Mouse (Mus musculus): ENCODE measurements around the gene Tedc2. TPM values are rescaled to one million over a fixed set of nuclear protein-coding genes. Genes with fewer than 3 reads are reported as not detected.

The Tedc2 gene
- total RNA-seq (2021) = 8.9 and 10.1 TPM in 2 replicates
- long read RNA-seq, transcript Tedc2-201 (10 exons, 2,166 nt) = major isoform, 11 of 44 reads
- long read RNA-seq, partial matches to known transcripts = 12 of 44 reads
- long read RNA-seq, other reads (novel, unspliced or antisense) = 18 of 44 reads

GRCm38 (mm10) chr17:24220435-24221411 is at the start of gene Tedc2:
Gene Tedc2 (minus strand): TSS chr17:24220851.
- DNase-seq = peak; percentile 91

GRCm38 (mm10) chr17:24267133-24267532 is 46.5 kb upstream of the Tedc2 start:
- no peak for DNase-seq

- DNase-seq = no peak
Measured at GRCm38 (mm10) chr17:24264766-24265165, 44.1 kb upstream of the Tedc2 start.

- DNase-seq = no peak
Measured at GRCm38 (mm10) chr17:24260516-24260915, 39.9 kb upstream of the Tedc2 start.

- DNase-seq = no peak
Measured at GRCm38 (mm10) chr17:24259702-24260101, 39.1 kb upstream of the Tedc2 start.

GRCm38 (mm10) chr17:24258981-24259380 is 38.3 kb upstream of the Tedc2 start:
- DNase-seq = no peak

- DNase-seq = no peak
Measured at GRCm38 (mm10) chr17:24252329-24252728, 31.7 kb upstream of the Tedc2 start.

- peak; percentile 94 for DNase-seq
Measured at GRCm38 (mm10) chr17:24251320-24252069, 30.8 kb upstream of the Tedc2 start, which contains the start of gene Ccnf. Gene Ccnf (minus strand): TSS chr17:24251484.

GRCm38 (mm10) chr17:24250988-24251319 is 30.3 kb upstream of the Tedc2 start:
- no peak for DNase-seq

- no peak for DNase-seq
Measured at GRCm38 (mm10) chr17:24248641-24249040, 28.0 kb upstream of the Tedc2 start.

GRCm38 (mm10) chr17:24244061-24244460 is 23.4 kb upstream of the Tedc2 start:
- no peak for DNase-seq

- DNase-seq = peak; percentile 43
Measured at GRCm38 (mm10) chr17:24243311-24243969, 22.8 kb upstream of the Tedc2 start.

- no peak for DNase-seq
Measured at GRCm38 (mm10) chr17:24236921-24237320, 16.3 kb upstream of the Tedc2 start.

- no peak for DNase-seq
Measured at GRCm38 (mm10) chr17:24236479-24236878, 15.8 kb upstream of the Tedc2 start.

GRCm38 (mm10) chr17:24227941-24228340 is 7.3 kb upstream of the Tedc2 start:
- no peak for DNase-seq

GRCm38 (mm10) chr17:24226721-24227120 is 6.1 kb upstream of the Tedc2 start:
- DNase-seq = no peak

GRCm38 (mm10) chr17:24225851-24226250 is 5.2 kb upstream of the Tedc2 start:
- DNase-seq = no peak

GRCm38 (mm10) chr17:24224741-24225140 is 4.1 kb upstream of the Tedc2 start:
- no peak for DNase-seq

- no peak for DNase-seq
Measured at GRCm38 (mm10) chr17:24223513-24223912, 2.9 kb upstream of the Tedc2 start.

- no peak for DNase-seq
Measured at GRCm38 (mm10) chr17:24222653-24223052, 2.0 kb upstream of the Tedc2 start.

- no peak for DNase-seq
Measured at GRCm38 (mm10) chr17:24216836-24217235, 3.8 kb downstream of the Tedc2 start.

GRCm38 (mm10) chr17:24213186-24213585 is 7.5 kb downstream of the Tedc2 start:
- no peak for DNase-seq
